ENCODE assay signal across 7 mouse cellular contexts in the genomic region with DNA sequence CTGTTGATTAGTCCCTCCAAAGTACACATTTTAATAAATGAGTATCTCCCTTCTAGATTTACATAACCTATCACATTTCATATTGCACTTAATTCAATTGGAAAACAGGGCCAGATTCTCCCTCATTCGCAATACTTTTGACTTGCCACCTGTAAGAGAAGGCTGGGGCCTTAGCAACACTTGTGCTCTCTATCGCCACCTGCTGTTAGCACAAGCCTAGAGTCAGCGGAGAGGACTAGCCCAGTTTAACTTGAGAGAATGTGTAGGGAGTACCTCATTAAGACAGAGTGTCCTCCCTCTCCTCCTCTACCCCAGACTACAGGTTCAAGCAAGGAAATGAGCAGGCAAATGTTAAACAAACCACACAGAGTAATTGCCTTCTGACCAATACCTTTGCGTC. TPM values are rescaled to one million over a fixed set of nuclear protein-coding genes. Genes with fewer than 3 reads are reported as not detected.
DNase-seq lines count a peak whose midpoint lies in the region; ATAC-seq and TF ChIP-seq lines count a peak whose summit lies in the region.

No protein-coding gene starts in this region.

- peaks cover 8% of the 10 kb centered on the region for H3K4me1 ChIP-seq in forebrain, embryonic 16.5 days (replicated peaks; ENCODE audit: control insufficient read depth, insufficient read depth, low read length)
- no peaks in the 10 kb centered on the region for H3K4me1 ChIP-seq in hindbrain, embryonic 11.5 days (replicated peaks; ENCODE audit: control insufficient read depth, insufficient read depth, low read length)
- peaks cover 6% of the 10 kb centered on the region; the same call in 1 of the 2 replicates for H3K4me1 ChIP-seq in midbrain, embryonic 15.5 days

- CTCF ChIA-PET in Patski (lab: Charles Lee), result interaction anchor here (1.1 to 1.4 kb wide), 2 partner anchors 8 to 115 kb away, joined by 3 read pairs; no protein-coding TSS in a partner anchor

- WGBS in forebrain, embryonic 16.5 days, result 19% methylated on average over 4 of the region's 4 CpGs
- 19% methylated on average over 4 of the region's 4 CpGs for WGBS in hindbrain, embryonic 11.5 days
- WGBS in midbrain, embryonic 15.5 days, result 12% methylated on average over 4 of the region's 4 CpGs

- no peaks in the 10 kb centered on the region for H3K27me3 ChIP-seq in Patski
- H3K27me3 ChIP-seq in forebrain, embryonic 16.5 days (replicated peaks; ENCODE audit: control insufficient read depth, insufficient read depth, low read length), result peaks cover 4% of the 10 kb centered on the region; the same call in 1 of the 2 replicates
- no peaks in the 10 kb centered on the region for H3K27me3 ChIP-seq in hindbrain, embryonic 11.5 days (ENCODE audit: control insufficient read depth, insufficient read depth, low read length)
- H3K27me3 ChIP-seq in midbrain, embryonic 15.5 days (replicated peaks), result no peaks in the 10 kb centered on the region

- H3K4me3 ChIP-seq in forebrain, embryonic 16.5 days (replicated peaks; ENCODE audit: low read length), result no peak overlapping the region
- H3K4me3 ChIP-seq in hindbrain, embryonic 11.5 days (ENCODE audit: low read depth, low read length), result no peak overlapping the region
- H3K4me3 ChIP-seq in midbrain, embryonic 15.5 days, result no peak overlapping the region

- H3K9me3 ChIP-seq in forebrain, embryonic 16.5 days (ENCODE audit: control insufficient read depth, low read length), result no peaks in the 10 kb centered on the region
- no peaks in the 10 kb centered on the region for H3K9me3 ChIP-seq in hindbrain, embryonic 11.5 days (ENCODE audit: control insufficient read depth, low read length)
- no peaks in the 10 kb centered on the region for H3K9me3 ChIP-seq in midbrain, embryonic 15.5 days

- in situ Hi-C loops in Patski (cut with MboI; ENCODE audit: low pct_unique_long_range_greater_than_20kb), result no loop called here

- intact Hi-C loops in left cerebral cortex, postnatal 10 days (cut with DNase I), result loop anchor here (5.0 to 10.0 kb wide), 2 partner anchors 209 to 256 kb away; no protein-coding TSS in a partner anchor

- POLR2A ChIA-PET in Patski (lab: Charles Lee), result no interaction called here

- H3K4me2 ChIP-seq in forebrain, embryonic 16.5 days (ENCODE audit: low read length), result no peak overlapping the region
- no peak overlapping the region for H3K4me2 ChIP-seq in hindbrain, embryonic 11.5 days (replicated peaks; ENCODE audit: low read depth, low read length)
- no peak overlapping the region for H3K4me2 ChIP-seq in midbrain, embryonic 15.5 days

- no peak overlapping the region for H3K27ac ChIP-seq in forebrain, embryonic 16.5 days (ENCODE audit: low read length)
- H3K27ac ChIP-seq in hindbrain, embryonic 11.5 days (ENCODE audit: low read depth, low read length), result no peak overlapping the region
- H3K27ac ChIP-seq in midbrain, embryonic 15.5 days, result no peak overlapping the region

- no peak overlapping the region for H3K9ac ChIP-seq in forebrain, embryonic 16.5 days (replicated peaks; ENCODE audit: low read depth, low read length)
- no peak overlapping the region for H3K9ac ChIP-seq in hindbrain, embryonic 11.5 days (ENCODE audit: low read depth, low read length)
- H3K9ac ChIP-seq in midbrain, embryonic 15.5 days, result no peak overlapping the region

- no peaks in the 10 kb centered on the region for H3K36me3 ChIP-seq in forebrain, embryonic 16.5 days (ENCODE audit: control insufficient read depth, insufficient read depth)
- no peaks in the 10 kb centered on the region for H3K36me3 ChIP-seq in hindbrain, embryonic 11.5 days (ENCODE audit: control insufficient read depth, insufficient read depth, low read length)
- no peaks in the 10 kb centered on the region for H3K36me3 ChIP-seq in midbrain, embryonic 15.5 days (replicated peaks)

- TF ChIP-seq CTCF in Patski (IDR thresholded peaks at IDR 0.05), result peak; percentile 86

- ATAC-seq in Patski, result no peak
- peak; percentile 69 for ATAC-seq in forebrain, embryonic 16.5 days
- no peak for ATAC-seq in hindbrain, embryonic 11.5 days (ENCODE audit: low FRiP score)
- ATAC-seq in midbrain, embryonic 15.5 days (replicated peaks), result peak; percentile 60; the same call in 1 of the 2 replicates

- no peak for DNase-seq in Patski (ENCODE audit: low read depth, low spot score)
- peak; percentile 20 for DNase-seq in cerebellum, adult 11 months
- DNase-seq in hindbrain, embryonic 11.5 days (ENCODE audit: low spot score), result peak; percentile 90
- DNase-seq in left cerebral cortex, postnatal 10 days (ENCODE audit: extremely low spot score in 1 of 2, low spot score in 2 of 2), result peak; percentile 77 to 86
- DNase-seq in spleen, postnatal 10 days (ENCODE audit: low spot score in 2 of 2), result peak; percentile 37 to 77

RNA-seq across cellular contexts. Expression of a gene that starts 4.1 kb away (rescaled TPM):
- 124 TPM for polyA plus RNA-seq in Patski (2021)
- 3.0 and 3.5 TPM in 2 replicates for polyA plus RNA-seq in forebrain, embryonic 16.5 days (2015; fragmentation: Nextera tagmentation; extraction: Ambion mirVana)
- 4.3 and 6.6 TPM in 2 replicates for polyA plus RNA-seq in hindbrain, embryonic 11.5 days (2014; fragmentation: Nextera tagmentation; extraction: Ambion mirVana)
- total RNA-seq in left cerebral cortex, postnatal 10 days (2021), result 10 to 100 TPM; 27.6 to 41.4 TPM
- polyA plus RNA-seq in midbrain, embryonic 15.5 days (2015; fragmentation: Nextera tagmentation; extraction: Ambion mirVana), result 3.5 and 4.6 TPM in 2 replicates

Comparison
In these comparisons a context has a peak if more than half of its experiments do, and no peak if none do; other contexts are left out.
1. ATAC-seq: peak in forebrain, embryonic 16.5 days (single experiment) and midbrain, embryonic 15.5 days (single experiment); none in Patski (single experiment) and hindbrain, embryonic 11.5 days (single experiment).
2. RNA of a gene that starts 4.1 kb away (polyA plus RNA-seq): 124 TPM in Patski (single experiment); 4.3 to 6.6 TPM in hindbrain, embryonic 11.5 days, 3.5 to 4.6 TPM in midbrain, embryonic 15.5 days and 3.0 to 3.5 TPM in forebrain, embryonic 16.5 days; every median in the first group is over 10 times any median in the second.